Mouse (Mus musculus): ENCODE data around the gene Lgr6.

- TF ChIP-seq CTCF (IDR thresholded peaks at IDR 0.05; ENCODE audit: borderline replicate concordance, insufficient read depth, low read depth, low read length) (no peak), POLR2A (IDR thresholded peaks at IDR 0.05; ENCODE audit: borderline replicate concordance, insufficient read depth, low read length) (no peak)
Observed at GRCm38 (mm10) chr1:135090914-135091313, 14.2 kb downstream of the Lgr6 start.

Measured in cerebellum, adult 2 months (tissue).